Mouse (Mus musculus) stomach, postnatal 0 days (tissue): Measurements from ENCODE around the gene Ralbp1. TPM values are rescaled to one million over a fixed set of nuclear protein-coding genes. Genes with fewer than 3 reads are reported as not detected.

Source experiments
- ATAC-seq: fragments of 200-750 bp; cut with Nextera tagmentation; 2 replicates; pipeline ENCODE4 v1.8.0; 2017; ENCODE audit not compliant: low FRiP score, low TSS enrichment
- DNase-seq: peaks from one replicate; pipeline ENCODE4 v3.0.0-alpha.2; 2016; ENCODE audit warnings: low spot score
- H3K27ac ChIP-seq: fragments of 300-500 bp; sonication (generic); replicated peaks from 2 replicates; pipeline ENCODE4 v1.5.1; 2014; ENCODE audit warnings: mild to moderate bottlenecking, control low read depth
- H3K27me3 ChIP-seq: fragments of 300-500 bp; sonication (generic); 2 replicates; pipeline ENCODE4 v1.6.1; 2014; ENCODE audit warnings: low read length; ENCODE audit not compliant: control insufficient read depth, insufficient read depth
- H3K36me3 ChIP-seq: fragments of 300-500 bp; sonication (generic); 2 replicates; pipeline ENCODE4 v1.6.1; 2014; ENCODE audit warnings: low read length, mixed read lengths; ENCODE audit not compliant: control insufficient read depth, insufficient read depth
- H3K4me1 ChIP-seq: fragments of 300-500 bp; sonication (generic); replicated peaks from 2 replicates; pipeline ENCODE4 v1.6.1; 2014; ENCODE audit warnings: antibody characterized with exemption; ENCODE audit not compliant: control insufficient read depth, insufficient read depth
- H3K4me2 ChIP-seq: fragments of 300-500 bp; sonication (generic); replicated peaks from 2 replicates; pipeline ENCODE4 v1.6.1; 2014; ENCODE audit warnings: low read depth, mild to moderate bottlenecking, control low read depth, moderate library complexity
- H3K4me3 ChIP-seq: fragments of 300-500 bp; sonication (generic); 2 replicates; pipeline ENCODE4 v1.5.1; 2014; ENCODE audit warnings: low read depth, low read length, control low read depth
- H3K9ac ChIP-seq: fragments of 300-500 bp; sonication (generic); 2 replicates; pipeline ENCODE4 v1.6.1; 2014; ENCODE audit warnings: mild to moderate bottlenecking, low read length, control low read depth, mixed read lengths
- H3K9me3 ChIP-seq: fragments of 300-500 bp; sonication (generic); 2 replicates; pipeline ENCODE4 v1.6.1; 2016; ENCODE audit warnings: low read length; ENCODE audit not compliant: control insufficient read depth
- CTCF ChIP-seq: IDR thresholded peaks from 2 replicates; pipeline ENCODE4 v1.5.1; 2016; ENCODE audit warnings: antibody characterized with exemption, low read depth, mild to moderate bottlenecking, moderate library complexity
- EP300 ChIP-seq: optimal IDR thresholded peaks from 2 replicates; pipeline ENCODE3; 2016; ENCODE audit warnings: antibody characterized with exemption
- WGBS: fragments of 180-500 bp; shearing (Covaris S2); extraction: QIAGEN DNeasy Blood & Tissue Kit; methylation state at CpG from one replicate; pipeline ENCODE4 v1.1.7; 2014; 5-methylcytosine and 5-hydroxymethylcytosine counted together
- polyA plus RNA-seq: library from polyadenylated mRNA; unstranded; fragments of >200 nt; fragmentation: Nextera tagmentation; extraction: Ambion mirVana; gene quantifications from 2 replicates; pipeline ENCODE4 v1.2.1, GENCODE M21; 2015

Ralbp1 gene
- polyA plus RNA-seq, 1 experiment from 2014 or later: 114 TPM

DNA sequence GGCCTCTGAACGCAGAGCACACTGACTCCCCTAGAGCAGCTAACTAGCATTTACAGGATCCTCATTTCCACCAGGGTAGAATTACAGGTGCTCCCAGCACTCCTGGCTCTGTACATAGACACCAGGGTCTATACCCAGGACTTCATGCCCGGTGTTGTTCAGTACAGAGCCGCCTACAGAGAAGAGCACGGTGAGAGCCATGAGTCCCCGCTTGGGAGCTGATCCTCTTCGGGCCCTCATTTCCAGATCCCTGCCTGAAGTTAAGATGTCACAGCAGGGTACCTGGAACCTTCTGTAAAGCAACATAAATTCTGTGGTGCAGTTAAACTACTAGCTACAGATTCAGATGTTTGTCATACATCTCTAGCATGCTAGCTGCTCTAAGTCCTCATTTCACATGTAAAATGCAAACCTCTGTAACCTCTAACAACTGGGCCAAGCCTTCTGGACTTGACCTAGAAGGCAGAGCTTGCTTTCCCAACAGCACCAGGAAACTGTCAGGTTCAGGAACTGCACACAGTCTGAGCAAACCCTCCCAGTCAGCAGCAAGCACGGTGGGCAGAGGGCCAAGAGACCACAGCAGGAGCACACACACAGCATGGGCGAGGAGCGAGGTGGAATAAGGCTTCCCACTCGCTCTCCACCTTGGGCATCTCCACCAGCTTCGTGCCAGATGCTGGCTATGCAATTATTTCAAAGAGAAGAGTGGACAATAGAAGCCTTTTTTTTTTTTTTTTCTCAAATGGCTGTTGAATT, 37.7 kb downstream of the Ralbp1 start:
- Histone ChIP-seq H3K9me3 (no peaks in the 10 kb centered on the region), H3K9ac (no peak overlapping the region), H3K4me1 (no peaks in the 10 kb centered on the region), H3K27me3 (no peaks in the 10 kb centered on the region), H3K4me2 (no peak overlapping the region), H3K36me3 (peaks cover 22% of the 10 kb centered on the region), H3K4me3 (no peak overlapping the region), H3K27ac (no peak overlapping the region)
- no peak for ATAC-seq
- DNase-seq: peak; percentile 44
- TF ChIP-seq EP300: no peak
- no peak for TF ChIP-seq CTCF
- WGBS: 80% methylated on average over 11 of the region's 11 CpGs

DNA sequence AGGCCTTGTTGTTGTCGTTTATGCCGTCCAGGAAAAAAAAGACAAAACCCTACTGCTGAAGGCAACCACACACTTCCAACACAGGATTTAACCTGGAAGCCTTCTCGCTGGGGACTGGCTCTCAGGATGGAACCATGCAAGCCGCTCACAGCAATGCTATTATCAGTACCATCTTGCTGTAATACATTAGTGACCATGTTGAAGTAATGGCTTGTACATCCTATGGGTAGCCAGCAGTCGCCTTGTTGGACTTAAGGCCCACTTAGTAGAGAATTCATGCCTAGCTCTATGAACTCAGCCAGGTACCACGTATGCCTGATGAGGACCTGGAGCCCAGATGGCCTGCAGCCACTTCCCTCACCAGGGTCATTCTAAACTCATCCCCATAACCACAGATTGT, 40.2 kb downstream of the Ralbp1 start:
- Histone ChIP-seq H3K9me3 (no peaks in the 10 kb centered on the region), H3K36me3 (peaks cover 16% of the 10 kb centered on the region), H3K27ac (no peak overlapping the region), H3K9ac (no peak overlapping the region), H3K27me3 (no peaks in the 10 kb centered on the region), H3K4me2 (no peak overlapping the region), H3K4me1 (no peaks in the 10 kb centered on the region), H3K4me3 (no peak overlapping the region)
- 90% methylated on average over 6 of the region's 6 CpGs for WGBS
- ATAC-seq (no peak), DNase-seq (no peak)
- no peak for TF ChIP-seq EP300
- TF ChIP-seq CTCF: no peak

DNA sequence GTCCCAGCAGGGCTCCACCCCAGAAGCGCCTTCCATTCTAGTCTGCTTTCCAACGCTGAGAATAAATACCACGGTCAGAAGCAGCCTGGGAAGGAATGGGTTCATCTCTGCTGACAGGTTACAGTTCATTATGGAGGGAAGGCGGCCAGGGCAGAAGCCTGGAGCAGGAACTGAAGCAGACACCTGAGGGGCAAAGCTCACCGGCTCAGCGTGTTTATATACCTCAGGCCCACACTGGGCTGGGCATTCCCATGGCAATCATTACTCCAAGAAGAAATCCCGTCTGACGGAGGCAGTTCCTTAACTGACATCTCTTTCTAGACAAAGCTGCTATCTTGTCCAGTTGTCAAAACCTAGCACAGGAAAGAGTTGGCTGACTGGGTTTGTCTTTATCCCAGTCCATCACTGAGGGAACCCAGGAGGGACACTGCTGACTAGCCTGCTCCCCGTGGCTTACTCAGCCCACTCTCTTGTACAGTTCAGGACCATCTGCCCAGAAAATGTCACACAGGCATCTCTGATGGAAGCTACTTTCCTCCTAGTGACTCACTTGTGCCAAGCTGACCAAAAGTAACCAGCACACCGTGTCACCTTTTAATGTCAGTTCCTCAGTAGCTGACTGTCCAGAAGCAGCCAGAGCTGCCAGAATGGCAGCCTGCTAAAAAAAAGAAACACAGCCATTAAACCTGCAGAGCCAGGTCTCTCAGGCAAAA, 42.8 kb downstream of the Ralbp1 start:
- no peak overlapping the region for H3K27ac ChIP-seq
- peaks cover 22% of the 10 kb centered on the region for H3K36me3 ChIP-seq
- peak; percentile 35 for DNase-seq
- 73% methylated on average over 10 of the region's 10 CpGs for WGBS
- no peaks in the 10 kb centered on the region for H3K27me3 ChIP-seq
- no peak overlapping the region for H3K9ac ChIP-seq
- no peaks in the 10 kb centered on the region for H3K4me1 ChIP-seq
- H3K4me2 ChIP-seq: no peak overlapping the region
- H3K9me3 ChIP-seq: no peaks in the 10 kb centered on the region
- no peak overlapping the region for H3K4me3 ChIP-seq
- ATAC-seq: no peak
- no peak for TF ChIP-seq CTCF
- no peak for TF ChIP-seq EP300

DNA sequence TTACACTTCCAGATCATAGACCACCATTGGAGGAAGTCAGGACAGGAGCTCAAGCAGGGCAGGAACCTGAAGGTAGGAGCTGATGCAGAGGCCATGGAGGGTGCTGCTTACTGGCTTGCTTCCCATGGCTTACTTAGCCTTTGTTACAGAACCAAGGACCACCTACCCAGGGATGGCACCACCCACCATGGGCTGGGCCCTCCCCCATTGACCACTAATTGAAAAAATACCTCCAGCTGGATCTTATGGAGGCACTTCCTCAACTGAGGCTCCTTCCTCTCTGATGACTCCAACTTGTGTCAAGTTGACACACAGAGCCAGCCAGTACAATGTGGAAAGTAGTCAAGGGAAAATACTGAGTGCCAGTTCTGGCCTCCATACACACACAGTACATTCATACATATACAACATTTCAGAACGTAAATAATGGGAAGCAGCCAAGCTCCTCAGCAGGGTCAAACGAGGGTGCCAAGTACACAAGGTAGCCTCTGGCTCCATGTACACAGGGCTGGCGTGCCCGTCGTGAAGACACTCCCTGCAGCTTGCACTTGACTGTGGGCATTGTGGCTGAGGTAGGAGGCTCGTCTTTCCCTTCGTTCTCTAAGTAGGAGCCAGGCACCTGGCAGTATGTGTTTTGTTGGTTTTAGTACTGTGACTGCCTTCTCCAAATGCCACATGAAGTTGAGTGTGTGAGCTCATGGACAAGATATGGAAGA, 45.9 kb downstream of the Ralbp1 start:
- WGBS: 50% methylated on average over 7 of the region's 7 CpGs

DNA sequence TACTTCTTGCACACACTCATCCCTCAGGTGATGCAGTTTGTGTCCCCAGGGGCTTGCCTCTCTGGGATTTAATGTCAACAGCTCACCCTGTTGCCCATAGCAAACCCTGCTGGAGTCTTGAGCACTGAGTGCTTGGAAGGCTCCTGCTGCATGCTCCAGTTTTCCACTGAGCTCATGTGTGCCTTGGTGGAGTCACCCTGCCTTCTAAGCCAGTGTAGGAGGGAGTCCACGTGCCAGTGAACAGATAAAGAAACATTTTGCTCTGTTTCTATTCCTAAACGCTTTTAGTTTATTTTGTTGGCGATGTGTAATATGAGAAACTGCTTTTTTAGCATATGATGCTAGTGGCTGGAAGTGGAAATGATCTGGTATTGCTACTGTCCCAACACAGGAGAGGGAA, 48.9 kb downstream of the Ralbp1 start:
- no peak for ATAC-seq
- no peak overlapping the region for H3K9ac ChIP-seq

More for the DNA sequence above, 45.9 kb downstream of the Ralbp1 start:
- Histone ChIP-seq H3K9me3 (no peaks in the 10 kb centered on the region), H3K27me3 (no peaks in the 10 kb centered on the region), H3K27ac (no peak overlapping the region), H3K4me3 (no peak overlapping the region), H3K4me1 (no peaks in the 10 kb centered on the region), H3K9ac (no peak overlapping the region), H3K4me2 (no peak overlapping the region), H3K36me3 (peaks cover 37% of the 10 kb centered on the region)
- ATAC-seq (peak; percentile 51), DNase-seq (peak; percentile 49)
- TF ChIP-seq EP300 (no peak), CTCF (no peak)

More for the DNA sequence above, 48.9 kb downstream of the Ralbp1 start:
- TF ChIP-seq EP300: no peak
- no peak for TF ChIP-seq CTCF
- Histone ChIP-seq H3K36me3 (peaks cover 34% of the 10 kb centered on the region), H3K4me1 (no peaks in the 10 kb centered on the region), H3K27ac (no peak overlapping the region), H3K27me3 (no peaks in the 10 kb centered on the region), H3K9me3 (no peaks in the 10 kb centered on the region), H3K4me2 (no peak overlapping the region), H3K4me3 (no peak overlapping the region)
- DNase-seq: no peak
- whole genome bisulfite sequencing: 77% methylated on average over 3 of the region's 3 CpGs
